Mouse (Mus musculus): ENCODE results near the gene Dusp22. TPM values are rescaled to one million over a fixed set of nuclear protein-coding genes. Genes with fewer than 3 reads are reported as not detected.

Dusp22 gene
- polyA plus RNA-seq, 1 experiment, result 53.6 TPM

GRCm38 (mm10) chr13:30666537-30666936 lies 6.7 kb downstream of the Dusp22 start:
- TF ChIP-seq POLR2A (IDR thresholded peaks at IDR 0.05; ENCODE audit: borderline replicate concordance, low read depth, low read length) (no peak), CTCF (IDR thresholded peaks at IDR 0.05; ENCODE audit: low read depth, low read length) (no peak)
- H3K4me1 ChIP-seq (ENCODE audit: control insufficient read depth, insufficient read depth, low read length), result peaks cover 39% of the 10 kb centered on the region
- H3K4me3 ChIP-seq (ENCODE audit: insufficient read depth, low read length), result no peak overlapping the region
- no peak overlapping the region for H3K27ac ChIP-seq (ENCODE audit: insufficient read depth, low read depth, low read length)

- H3K4me1 ChIP-seq (ENCODE audit: control insufficient read depth, insufficient read depth, low read length), result peaks cover 38% of the 10 kb centered on the region
- H3K27ac ChIP-seq (ENCODE audit: insufficient read depth, low read depth, low read length), result no peak overlapping the region
- H3K4me3 ChIP-seq (ENCODE audit: insufficient read depth, low read length), result no peak overlapping the region
Observed at GRCm38 (mm10) chr13:30668301-30668700, 8.5 kb downstream of the Dusp22 start.

GRCm38 (mm10) chr13:30669277-30669676 lies 9.5 kb downstream of the Dusp22 start:
- TF ChIP-seq POLR2A (IDR thresholded peaks at IDR 0.05; ENCODE audit: borderline replicate concordance, low read depth, low read length), result no peak
- TF ChIP-seq CTCF (IDR thresholded peaks at IDR 0.05; ENCODE audit: low read depth, low read length), result no peak
- H3K4me1 ChIP-seq (ENCODE audit: control insufficient read depth, insufficient read depth, low read length), result peaks cover 41% of the 10 kb centered on the region
- no peak overlapping the region for H3K4me3 ChIP-seq (ENCODE audit: insufficient read depth, low read length)
- 0 out of 2 replicates have a peak overlapping the region, but pooled peaks have one; percentile 4 for H3K27ac ChIP-seq (ENCODE audit: insufficient read depth, low read depth, low read length)

More at GRCm38 (mm10) chr13:30668301-30668700, 8.5 kb downstream of the Dusp22 start:
- TF ChIP-seq POLR2A (IDR thresholded peaks at IDR 0.05; ENCODE audit: borderline replicate concordance, low read depth, low read length) (no peak), CTCF (IDR thresholded peaks at IDR 0.05; ENCODE audit: low read depth, low read length) (0 out of 2 replicates have a peak, but pooled peaks have one; percentile 2)

- peaks cover 24% of the 10 kb centered on the region for H3K4me1 ChIP-seq (ENCODE audit: control insufficient read depth, insufficient read depth, low read length)
- no peak overlapping the region for H3K4me3 ChIP-seq (ENCODE audit: insufficient read depth, low read length)
- peak overlapping the region; percentile 64 for H3K27ac ChIP-seq (ENCODE audit: insufficient read depth, low read depth, low read length)
- TF ChIP-seq POLR2A (IDR thresholded peaks at IDR 0.05; ENCODE audit: borderline replicate concordance, low read depth, low read length) (no peak), CTCF (IDR thresholded peaks at IDR 0.05; ENCODE audit: low read depth, low read length) (no peak)
Observed at GRCm38 (mm10) chr13:30673878-30674277, 14.1 kb downstream of the Dusp22 start.

- no peak overlapping the region for H3K27ac ChIP-seq (ENCODE audit: insufficient read depth, low read depth, low read length)
- TF ChIP-seq CTCF (IDR thresholded peaks at IDR 0.05; ENCODE audit: low read depth, low read length) (no peak), POLR2A (IDR thresholded peaks at IDR 0.05; ENCODE audit: borderline replicate concordance, low read depth, low read length) (no peak)
- H3K4me1 ChIP-seq (ENCODE audit: control insufficient read depth, insufficient read depth, low read length), result peaks cover 10% of the 10 kb centered on the region
- H3K4me3 ChIP-seq (ENCODE audit: insufficient read depth, low read length), result no peak overlapping the region
Observed at GRCm38 (mm10) chr13:30678822-30679221, 19.0 kb downstream of the Dusp22 start.

GRCm38 (mm10) chr13:30681866-30682265 lies 22.1 kb downstream of the Dusp22 start:
- no peak overlapping the region for H3K27ac ChIP-seq (ENCODE audit: insufficient read depth, low read depth, low read length)
- H3K4me1 ChIP-seq (ENCODE audit: control insufficient read depth, insufficient read depth, low read length), result peaks cover 5% of the 10 kb centered on the region; the same call in 1 of the 2 replicates
- no peak overlapping the region for H3K4me3 ChIP-seq (ENCODE audit: insufficient read depth, low read length)
- no peak for TF ChIP-seq POLR2A (IDR thresholded peaks at IDR 0.05; ENCODE audit: borderline replicate concordance, low read depth, low read length)
- no peak for TF ChIP-seq CTCF (IDR thresholded peaks at IDR 0.05; ENCODE audit: low read depth, low read length)

- peaks cover 5% of the 10 kb centered on the region; the same call in 1 of the 2 replicates for H3K4me1 ChIP-seq (ENCODE audit: control insufficient read depth, insufficient read depth, low read length)
- no peak overlapping the region for H3K4me3 ChIP-seq (ENCODE audit: insufficient read depth, low read length)
- TF ChIP-seq CTCF (IDR thresholded peaks at IDR 0.05; ENCODE audit: low read depth, low read length) (no peak), POLR2A (IDR thresholded peaks at IDR 0.05; ENCODE audit: borderline replicate concordance, low read depth, low read length) (no peak)
- no peak overlapping the region for H3K27ac ChIP-seq (ENCODE audit: insufficient read depth, low read depth, low read length)
Observed at GRCm38 (mm10) chr13:30682328-30682727, 22.5 kb downstream of the Dusp22 start.

GRCm38 (mm10) chr13:30684614-30685122 lies 24.9 kb downstream of the Dusp22 start:
- TF ChIP-seq POLR2A (IDR thresholded peaks at IDR 0.05; ENCODE audit: borderline replicate concordance, low read depth, low read length) (no peak), CTCF (IDR thresholded peaks at IDR 0.05; ENCODE audit: low read depth, low read length) (no peak)
- H3K27ac ChIP-seq (ENCODE audit: insufficient read depth, low read depth, low read length), result no peak overlapping the region
- peaks cover 5% of the 10 kb centered on the region; the same call in 1 of the 2 replicates for H3K4me1 ChIP-seq (ENCODE audit: control insufficient read depth, insufficient read depth, low read length)
- no peak overlapping the region for H3K4me3 ChIP-seq (ENCODE audit: insufficient read depth, low read length)

GRCm38 (mm10) chr13:30685957-30686356 lies 26.2 kb downstream of the Dusp22 start:
- no peak overlapping the region for H3K27ac ChIP-seq (ENCODE audit: insufficient read depth, low read depth, low read length)

GRCm38 (mm10) chr13:30688035-30688616 lies 28.3 kb downstream of the Dusp22 start:
- H3K4me1 ChIP-seq (ENCODE audit: control insufficient read depth, insufficient read depth, low read length), result peaks cover 5% of the 10 kb centered on the region; the same call in 1 of the 2 replicates
- TF ChIP-seq POLR2A (IDR thresholded peaks at IDR 0.05; ENCODE audit: borderline replicate concordance, low read depth, low read length) (no peak), CTCF (IDR thresholded peaks at IDR 0.05; ENCODE audit: low read depth, low read length) (no peak)

More at GRCm38 (mm10) chr13:30685957-30686356, 26.2 kb downstream of the Dusp22 start:
- Histone ChIP-seq H3K4me1 (ENCODE audit: control insufficient read depth, insufficient read depth, low read length) (peaks cover 5% of the 10 kb centered on the region; the same call in 1 of the 2 replicates), H3K4me3 (ENCODE audit: insufficient read depth, low read length) (no peak overlapping the region)
- TF ChIP-seq POLR2A (IDR thresholded peaks at IDR 0.05; ENCODE audit: borderline replicate concordance, low read depth, low read length) (no peak), CTCF (IDR thresholded peaks at IDR 0.05; ENCODE audit: low read depth, low read length) (no peak)

More at GRCm38 (mm10) chr13:30688035-30688616, 28.3 kb downstream of the Dusp22 start:
- Histone ChIP-seq H3K27ac (ENCODE audit: insufficient read depth, low read depth, low read length) (no peak overlapping the region), H3K4me3 (ENCODE audit: insufficient read depth, low read length) (no peak overlapping the region)
